Comparison of ENCODE assay signal across 9 mouse cellular contexts in the genomic region with DNA sequence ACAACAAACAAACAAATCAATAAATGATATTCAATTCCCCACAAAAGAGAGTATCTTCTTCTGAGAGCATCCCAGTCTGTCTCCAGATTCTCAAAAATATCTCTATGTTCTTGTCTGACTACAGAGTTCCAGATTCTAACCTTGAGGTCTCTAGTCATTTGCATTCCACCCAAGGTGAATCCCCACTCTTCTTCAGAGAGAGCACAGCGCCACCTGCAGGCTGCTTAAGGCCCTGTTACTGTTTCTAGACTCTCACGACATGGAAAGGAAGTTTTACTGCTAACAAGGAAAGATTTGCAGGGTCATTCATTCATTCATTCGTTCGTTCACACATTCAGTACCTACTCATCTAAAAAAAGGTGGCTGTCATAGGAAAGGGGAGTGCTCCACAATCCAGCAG.
DNase-seq lines count a peak whose midpoint lies in the region; TF ChIP-seq lines count a peak whose summit lies in the region.
"Had no signal": no experiment of that assay in that cellular context is flagged by ENCODE, and none has a peak within 500 bp of the region (broad histone marks: within the 10 kb centered on the region; RNA-seq: fewer than 3 reads in every experiment).

No protein-coding gene starts in this region.

- no peaks in the 10 kb centered on the region for H3K4me1 ChIP-seq in cortical plate, adult 2 months (ENCODE audit: control insufficient read depth, insufficient read depth, low read length)

- peak; percentile 15 for DNase-seq in gastrocnemius, adult 18-20 months (ENCODE audit: low spot score)
- DNase-seq in gastrocnemius, postnatal 4 days (ENCODE audit: low spot score in 2 of 2), result no peak
- DNase-seq in right cerebral cortex, postnatal 14 days, result peak; percentile 51
- DNase-seq in right cerebral cortex, postnatal 25 days, result no peak
- DNase-seq in thymus, postnatal 0 days (ENCODE audit: low spot score), result peak; percentile 53
- DNase-seq in Muller cell, postnatal 12 days (ENCODE audit: inconsistent ontology term), result no peak
- DNase-seq in layer of hippocampus, adult 9-10 months (ENCODE audit: low spot score), result no peak

- no peak for TF ChIP-seq POLR2A in cortical plate, adult 2 months (IDR thresholded peaks at IDR 0.05; ENCODE audit: extremely low read depth, insufficient read depth, low read length)

- peak; percentile 48 for TF ChIP-seq CTCF in cortical plate, adult 2 months (IDR thresholded peaks at IDR 0.05; ENCODE audit: extremely low read depth, insufficient read depth, low read length)

- no peak overlapping the region for H3K4me3 ChIP-seq in cortical plate, adult 2 months (ENCODE audit: insufficient read depth, low read length)
- H3K4me3 ChIP-seq: limb, embryonic 12.5 days had no signal

- no peak overlapping the region for H3K27ac ChIP-seq in cortical plate, adult 2 months (ENCODE audit: insufficient read depth, low read length)
- H3K27ac ChIP-seq: limb, embryonic 12.5 days had no signal

Comparison
In these comparisons a context has a peak if more than half of its experiments do, and no peak if none do; other contexts are left out.
1. DNase-seq: peak in gastrocnemius, adult 18-20 months (single experiment), right cerebral cortex, postnatal 14 days (single experiment) and thymus, postnatal 0 days (single experiment); none in gastrocnemius, postnatal 4 days (0 of 2), right cerebral cortex, postnatal 25 days (single experiment), Muller cell, postnatal 12 days (single experiment) and layer of hippocampus, adult 9-10 months (single experiment).